Mouse (Mus musculus) small intestine, adult 2 months (tissue): ENCODE results near the gene Postn.

Experiments
- CTCF ChIP-seq: fragments of 200-500 bp; IDR thresholded peaks from 2 replicates; pipeline ENCODE4 v1.5.1; 2012; ENCODE audit warnings: low read depth, mild to moderate bottlenecking, control low read depth, inconsistent platforms, low read length, moderate library complexity, mixed read lengths; ENCODE audit not compliant: insufficient replicate concordance, insufficient read length; ENCODE audit errors: extremely low read depth
- POLR2A ChIP-seq: fragments of 200-500 bp; IDR thresholded peaks from 2 replicates; pipeline ENCODE4 v1.6.1; 2012; ENCODE audit warnings: low read depth, mild to moderate bottlenecking, control low read depth, inconsistent platforms, low read length, moderate library complexity

GRCm38 (mm10) chr3:54361656-54362055 lies 747 bp downstream of the Postn start:
- TF ChIP-seq POLR2A (no peak), CTCF (no peak)
